Mouse (Mus musculus): Measurements from ENCODE around the gene Pard3b. TPM values are rescaled to one million over a fixed set of nuclear protein-coding genes. Genes with fewer than 3 reads are reported as not detected.

Pard3b gene
- total RNA-seq, 2 experiments from 2014 or later, result 4.6 TPM

DNA sequence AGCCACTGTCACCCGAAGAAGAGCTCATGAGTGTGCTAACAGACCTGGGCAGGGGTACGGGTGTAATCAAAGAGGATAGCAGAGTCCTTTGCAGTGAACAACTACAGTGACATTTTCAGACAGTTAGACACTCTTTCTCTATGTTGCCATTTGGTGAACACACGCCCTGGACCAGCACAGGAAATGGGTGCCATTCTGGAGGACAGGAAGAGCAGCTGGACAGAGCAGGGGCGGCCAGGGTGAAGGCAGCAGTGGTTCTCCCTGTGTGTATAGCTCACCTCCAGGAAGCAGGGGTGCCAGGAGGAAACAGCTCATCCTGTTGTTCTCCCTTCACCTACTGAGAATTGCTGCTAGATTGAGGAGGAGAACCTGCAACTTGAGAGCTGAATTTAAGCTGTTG, 773.4 kb downstream of the Pard3b start:
- DNase-seq (ENCODE audit: extremely low spot score in 1 of 2, low spot score in 2 of 2), result no peak
- intact Hi-C loops (cut with DNase I), result no loop called here

DNA sequence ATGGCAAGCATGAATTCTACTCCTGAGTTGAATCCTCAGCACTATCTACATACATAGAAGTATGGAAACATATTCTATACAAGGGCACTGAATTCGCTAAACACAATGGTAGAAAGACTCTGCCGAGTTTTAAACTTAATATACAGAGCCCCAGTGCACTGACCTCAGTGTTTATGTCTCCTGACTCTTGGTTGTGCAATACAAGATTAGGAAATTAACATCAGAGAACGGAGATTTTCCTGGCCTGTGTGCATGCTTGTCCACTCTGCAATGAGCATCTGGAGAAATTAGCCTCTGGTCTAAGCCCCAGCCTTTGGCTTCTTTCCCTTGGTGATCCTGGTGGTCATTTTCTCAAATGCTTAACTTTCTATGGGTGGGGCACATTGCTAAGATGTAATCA, 774.4 kb downstream of the Pard3b start:
- DNase-seq (ENCODE audit: extremely low spot score in 1 of 2, low spot score in 2 of 2), result no peak
- intact Hi-C loops (cut with DNase I), result no loop called here

DNA sequence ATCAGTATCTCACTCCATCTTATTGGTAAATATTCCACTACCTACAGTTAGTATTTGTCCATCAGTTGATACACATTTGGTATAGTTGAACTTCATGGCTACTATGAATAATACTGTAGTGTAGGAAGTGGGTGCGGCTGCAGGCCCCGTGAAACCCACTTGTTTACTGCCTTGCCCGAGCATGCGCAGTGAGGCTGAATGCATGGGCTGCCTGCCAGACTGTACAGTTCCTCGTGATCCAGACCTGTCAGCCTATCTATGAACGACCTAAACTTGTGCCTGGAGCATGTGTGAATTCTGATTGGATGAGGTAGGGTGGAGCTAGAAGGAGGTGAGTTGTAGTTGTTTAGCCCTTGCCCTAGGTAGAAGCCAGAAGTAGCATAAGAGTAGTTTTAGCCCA, 775.9 kb downstream of the Pard3b start:
- no peak for DNase-seq (ENCODE audit: extremely low spot score in 1 of 2, low spot score in 2 of 2)
- intact Hi-C loops (cut with DNase I), result no loop called here

DNA sequence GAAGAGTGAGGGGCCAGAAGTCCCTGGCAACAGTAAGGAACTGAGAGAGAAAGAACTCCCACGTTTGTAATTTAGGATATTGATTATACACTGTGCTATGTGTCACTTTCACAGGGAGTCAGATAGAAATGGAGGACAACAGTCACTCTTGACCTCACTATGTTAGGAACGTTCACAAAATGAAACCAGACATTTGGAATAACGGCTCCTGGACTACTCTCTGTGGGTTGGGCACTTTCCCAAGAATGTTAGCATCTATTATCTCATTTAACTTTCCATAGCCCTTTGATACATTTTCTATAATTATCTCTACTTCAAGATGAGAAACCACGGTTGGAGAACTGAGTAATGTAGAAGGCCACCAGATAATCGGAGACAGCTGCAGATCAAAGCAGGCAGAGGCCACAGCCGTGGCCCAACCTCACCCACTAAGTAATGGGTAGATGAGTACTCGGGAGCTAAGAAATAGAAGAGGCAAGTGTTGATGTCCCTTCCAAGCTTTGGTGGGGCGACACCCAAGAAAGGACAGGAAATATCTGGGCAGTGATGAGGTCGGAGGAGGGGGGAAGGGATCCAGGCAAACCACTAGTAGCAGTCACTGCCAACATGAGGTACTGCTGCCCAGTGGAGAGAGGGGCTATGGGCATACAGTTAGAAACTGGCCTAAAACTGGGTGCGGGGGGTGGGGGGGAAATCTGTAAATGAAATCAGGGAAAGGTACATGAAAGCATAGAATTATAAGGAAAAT, 778.2 kb downstream of the Pard3b start:
- no peak for DNase-seq (ENCODE audit: extremely low spot score in 1 of 2, low spot score in 2 of 2)
- intact Hi-C loops (cut with DNase I), result no loop called here

DNA sequence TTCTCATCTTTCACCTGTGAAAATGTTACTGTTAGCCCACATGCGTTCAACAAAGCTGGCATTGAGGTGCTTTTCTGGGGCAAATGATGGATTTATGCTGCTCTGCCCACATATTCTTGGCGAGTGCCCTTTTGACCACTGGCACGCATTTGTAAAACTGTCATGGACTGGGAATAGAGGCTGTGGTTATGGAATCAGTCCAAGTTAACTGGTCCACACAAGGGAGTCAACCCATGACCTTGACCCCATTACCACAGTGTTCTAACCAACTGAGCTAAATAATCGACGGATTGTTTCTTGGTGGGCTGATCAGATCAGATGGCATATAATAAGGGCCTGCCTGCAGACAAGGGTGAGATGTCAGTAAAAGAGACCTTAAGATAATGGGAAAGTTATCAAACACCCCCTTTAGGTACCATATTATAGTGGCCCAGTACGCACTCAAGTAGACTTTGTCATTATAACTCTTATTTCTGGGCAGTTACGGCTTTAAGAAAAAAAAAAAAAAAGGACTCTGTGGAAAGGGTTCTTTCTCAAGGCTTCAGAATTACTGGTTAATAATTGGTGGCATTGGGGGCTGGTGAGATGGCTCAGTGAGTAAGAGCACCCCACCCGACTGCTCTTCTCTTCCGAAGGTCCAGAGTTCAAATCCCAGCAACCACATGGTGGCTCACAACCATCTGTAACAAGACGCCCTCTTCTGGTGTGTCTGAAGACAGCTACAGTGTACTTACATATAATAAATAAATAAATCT, 784.4 kb downstream of the Pard3b start:
- DNase-seq (ENCODE audit: extremely low spot score in 1 of 2, low spot score in 2 of 2), result no peak

DNA sequence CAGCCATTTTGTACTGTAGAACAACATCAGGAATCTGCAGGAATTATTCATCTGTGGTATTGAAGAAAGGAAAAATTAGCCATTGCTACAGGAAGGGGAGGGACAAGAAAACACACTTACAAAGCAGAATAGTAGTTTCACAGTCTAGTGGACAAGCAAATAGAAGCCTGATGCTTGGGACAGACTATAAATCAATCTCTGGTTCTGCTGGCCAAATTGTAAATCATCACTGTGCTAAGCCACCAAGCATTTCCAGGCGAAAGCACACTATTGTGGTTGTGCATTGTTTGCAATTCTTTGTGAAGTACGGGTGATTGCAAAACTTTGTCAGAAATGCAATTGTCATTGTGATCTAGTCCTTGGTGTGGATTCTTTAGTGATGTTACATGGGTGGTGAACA, 786.7 kb downstream of the Pard3b start:
- DNase-seq (ENCODE audit: extremely low spot score in 1 of 2, low spot score in 2 of 2), result no peak
- intact Hi-C loops (cut with DNase I), result no loop called here

More for the DNA sequence above, 784.4 kb downstream of the Pard3b start:
- intact Hi-C loops (cut with DNase I), result no loop called here

DNA sequence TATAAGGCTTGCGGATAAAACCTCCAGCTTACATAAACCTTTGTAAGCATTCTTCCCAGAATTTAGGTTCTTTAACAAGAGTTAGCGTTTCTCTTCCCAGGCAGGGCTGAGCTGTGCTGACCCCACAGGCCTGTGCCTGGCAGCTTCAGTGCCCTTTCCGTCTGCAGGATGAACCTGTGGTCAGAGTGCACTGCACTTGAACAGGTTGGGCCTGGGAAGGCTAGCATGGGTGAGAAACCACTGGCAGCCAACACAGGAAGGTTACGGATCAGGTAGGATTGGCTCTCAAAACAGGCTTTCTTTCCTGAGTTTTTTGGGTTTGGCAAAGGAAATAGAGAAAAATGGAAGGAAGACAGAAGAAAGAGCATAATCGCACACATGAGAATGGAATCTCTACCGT, 790.1 kb downstream of the Pard3b start:
- intact Hi-C loops (cut with DNase I), result no loop called here
- no peak for DNase-seq (ENCODE audit: extremely low spot score in 1 of 2, low spot score in 2 of 2)

DNA sequence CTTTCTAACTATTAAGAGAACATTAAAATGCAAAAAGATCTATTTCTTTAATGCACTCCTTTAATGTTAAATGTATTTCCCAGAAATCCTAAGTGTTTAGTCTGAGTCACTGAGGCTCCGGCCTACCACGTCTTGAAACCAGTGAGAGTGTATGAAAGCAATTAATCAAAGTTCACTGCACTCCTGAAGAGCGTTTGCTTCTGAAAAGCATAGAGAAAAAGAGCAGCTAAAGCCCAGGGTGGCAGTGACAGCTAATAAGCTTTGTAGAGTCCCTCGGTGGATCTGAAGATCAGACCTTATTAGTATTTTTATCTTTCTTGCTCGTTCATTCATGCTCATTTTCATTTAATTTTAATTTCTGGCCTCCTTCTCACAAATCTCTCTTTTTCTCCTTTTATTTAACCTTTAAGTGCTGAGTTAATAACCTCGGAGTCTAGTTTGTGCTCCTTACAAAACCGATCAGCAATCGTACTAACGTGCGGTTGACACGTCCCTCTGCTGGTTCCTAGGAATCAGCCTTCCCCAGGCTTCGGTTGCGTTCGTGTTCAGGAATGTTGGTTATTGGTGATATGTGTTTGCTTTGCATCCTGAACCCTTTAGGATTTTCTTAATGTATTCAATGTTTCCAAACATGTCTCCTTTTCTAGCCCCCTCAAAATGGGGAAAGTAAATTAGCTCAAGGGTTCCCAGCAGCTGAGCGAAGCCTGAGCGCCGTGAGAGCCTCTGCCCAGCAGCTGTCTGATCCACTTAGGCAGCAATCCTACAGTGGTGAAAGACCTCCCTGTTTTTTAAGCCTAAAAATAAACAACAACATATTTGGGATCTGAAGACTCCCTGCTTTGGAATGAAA, 790.9 kb downstream of the Pard3b start:
- intact Hi-C loops (cut with DNase I), result no loop called here
- DNase-seq (ENCODE audit: extremely low spot score in 1 of 2, low spot score in 2 of 2), result no peak

DNA sequence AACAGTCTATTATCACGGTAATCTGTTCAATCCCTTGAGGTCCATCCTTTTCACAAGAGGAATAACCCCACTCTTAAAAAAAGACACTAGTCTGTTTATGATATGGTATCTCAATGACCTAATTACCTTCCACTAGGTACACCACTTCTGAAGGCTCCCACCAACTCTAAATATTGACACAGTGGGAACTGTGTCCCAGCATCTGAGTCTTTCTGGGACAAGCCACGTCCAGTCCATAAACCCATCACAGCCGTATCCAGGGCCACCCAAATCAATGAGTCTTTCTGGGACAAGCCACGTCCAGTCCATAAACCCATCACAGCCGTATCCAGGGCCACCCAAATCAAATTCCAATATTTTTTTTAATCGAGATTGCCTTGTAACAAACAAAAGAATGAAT, 792.4 kb downstream of the Pard3b start:
- DNase-seq (ENCODE audit: extremely low spot score in 1 of 2, low spot score in 2 of 2), result no peak
- intact Hi-C loops (cut with DNase I), result no loop called here

DNA sequence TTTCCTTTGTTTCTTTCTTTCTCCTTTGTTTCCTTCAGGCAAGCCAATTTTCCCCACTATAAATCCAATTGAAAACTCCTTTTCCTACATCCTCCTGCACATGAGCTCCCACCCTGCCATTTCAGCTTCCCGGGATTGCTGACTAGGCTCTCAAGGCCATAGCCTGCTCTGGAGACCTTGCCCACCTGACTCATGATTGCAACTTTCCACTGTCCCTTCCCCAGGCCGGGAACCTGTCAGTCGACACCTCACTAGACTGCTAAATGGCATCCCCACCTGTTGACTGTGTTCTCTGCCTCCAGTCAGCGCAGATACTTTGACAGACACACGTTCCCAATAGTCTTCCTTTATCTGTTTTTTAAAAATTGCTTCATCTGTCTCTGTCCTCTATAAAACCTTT, 795.3 kb downstream of the Pard3b start:
- intact Hi-C loops (cut with DNase I), result no loop called here
- DNase-seq (ENCODE audit: extremely low spot score in 1 of 2, low spot score in 2 of 2), result no peak

DNA sequence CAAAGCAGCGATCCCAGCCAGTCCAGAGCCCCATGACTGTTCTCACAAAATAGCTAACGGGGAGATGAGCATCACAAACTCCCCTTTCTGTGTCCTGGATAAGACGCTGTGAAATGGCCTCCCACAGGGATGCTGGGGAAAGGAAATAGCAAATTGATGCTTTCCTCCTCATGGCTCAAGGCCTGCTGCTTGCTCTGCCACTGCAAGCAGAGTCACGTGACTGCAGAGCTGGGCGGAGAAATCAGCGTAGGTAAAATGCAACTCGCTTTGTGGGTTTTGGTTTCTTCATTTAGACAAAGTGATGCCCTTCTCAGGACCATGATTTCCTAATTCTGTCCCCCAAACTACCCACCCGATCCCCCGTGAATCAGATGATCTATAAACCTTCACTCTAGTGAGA, 797.2 kb downstream of the Pard3b start:
- DNase-seq (ENCODE audit: extremely low spot score in 1 of 2, low spot score in 2 of 2), result no peak
- intact Hi-C loops (cut with DNase I), result no loop called here

DNA sequence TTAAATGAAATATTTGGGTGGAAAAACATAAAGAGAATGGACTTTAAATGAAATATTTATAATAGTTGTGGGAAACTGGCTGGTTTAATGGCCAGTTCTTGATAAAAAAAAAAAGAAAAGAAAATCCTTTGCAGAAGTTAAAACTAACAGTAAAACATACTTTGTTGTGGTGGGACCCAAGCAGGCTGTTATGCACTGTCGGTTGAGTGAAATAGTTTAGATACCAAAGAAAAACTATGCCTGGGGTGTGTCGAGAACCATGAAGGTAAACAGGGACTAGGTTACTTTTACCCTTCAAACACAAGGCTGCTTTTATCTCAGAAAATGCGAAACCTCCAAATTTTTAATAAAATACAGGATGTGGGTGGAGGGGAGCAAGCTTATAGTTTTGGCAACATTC, 797.7 kb downstream of the Pard3b start:
- intact Hi-C loops (cut with DNase I), result no loop called here
- DNase-seq (ENCODE audit: extremely low spot score in 1 of 2, low spot score in 2 of 2), result no peak

DNA sequence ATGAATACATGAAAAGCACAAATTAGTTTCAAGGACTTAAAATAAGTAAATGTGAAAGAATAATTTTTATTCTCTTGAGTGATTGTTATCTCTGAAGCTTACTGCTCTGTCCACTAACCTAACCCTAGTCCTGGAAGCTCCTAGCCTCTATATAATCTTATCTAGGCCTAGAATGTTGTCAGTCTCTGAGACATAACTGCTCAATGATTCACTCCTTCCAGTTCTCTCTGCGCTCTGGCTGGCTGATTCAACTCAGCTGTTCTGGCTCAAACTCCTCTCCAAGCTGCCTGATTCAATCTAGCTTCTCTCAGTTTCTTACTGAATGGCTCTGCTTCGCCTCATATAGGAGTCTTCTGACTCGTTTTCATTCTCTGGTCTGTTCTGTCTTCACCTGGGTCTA, 798.9 kb downstream of the Pard3b start:
- DNase-seq (ENCODE audit: extremely low spot score in 1 of 2, low spot score in 2 of 2), result no peak
- intact Hi-C loops (cut with DNase I), result no loop called here

DNA sequence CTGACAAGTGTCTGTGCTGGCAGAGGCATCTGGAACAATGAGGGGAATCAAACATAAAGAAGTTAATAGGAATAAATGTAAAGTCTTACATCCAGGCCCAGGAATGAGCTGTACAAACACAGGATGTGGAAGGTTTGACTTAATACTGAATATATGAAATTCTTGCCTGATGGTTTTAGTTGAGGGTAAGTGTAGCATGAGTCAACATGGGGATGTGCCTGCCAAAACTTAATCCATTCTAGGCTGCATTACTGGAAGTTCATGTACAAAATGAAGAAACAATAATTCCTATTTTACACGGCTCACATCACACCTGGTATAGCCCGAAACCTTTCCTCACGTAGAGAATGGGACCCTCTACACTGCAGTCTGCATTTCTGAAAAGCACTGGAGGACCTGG, 805.8 kb downstream of the Pard3b start:
- no peak for DNase-seq (ENCODE audit: extremely low spot score in 1 of 2, low spot score in 2 of 2)
- intact Hi-C loops (cut with DNase I), result no loop called here

DNA sequence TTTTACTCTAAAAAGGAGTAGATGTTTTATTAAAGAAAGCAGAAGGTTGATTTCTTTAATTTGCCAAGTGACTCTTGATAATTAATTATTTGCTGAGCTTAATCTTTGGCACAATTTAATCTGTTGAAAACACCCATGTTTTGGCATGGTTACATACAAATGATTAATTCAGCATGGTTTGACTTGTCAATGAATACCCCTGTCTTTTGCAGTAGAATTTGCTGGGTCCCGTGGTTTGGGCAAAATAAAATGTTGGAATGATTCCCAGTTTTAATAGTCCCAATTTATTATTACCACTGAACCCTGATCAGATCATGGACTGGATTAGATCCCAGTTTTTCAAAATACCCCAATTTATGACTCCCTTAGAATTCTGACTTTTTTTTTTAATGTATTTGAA, 808.2 kb downstream of the Pard3b start:
- intact Hi-C loops (cut with DNase I), result no loop called here
- no peak for DNase-seq (ENCODE audit: extremely low spot score in 1 of 2, low spot score in 2 of 2)

DNA sequence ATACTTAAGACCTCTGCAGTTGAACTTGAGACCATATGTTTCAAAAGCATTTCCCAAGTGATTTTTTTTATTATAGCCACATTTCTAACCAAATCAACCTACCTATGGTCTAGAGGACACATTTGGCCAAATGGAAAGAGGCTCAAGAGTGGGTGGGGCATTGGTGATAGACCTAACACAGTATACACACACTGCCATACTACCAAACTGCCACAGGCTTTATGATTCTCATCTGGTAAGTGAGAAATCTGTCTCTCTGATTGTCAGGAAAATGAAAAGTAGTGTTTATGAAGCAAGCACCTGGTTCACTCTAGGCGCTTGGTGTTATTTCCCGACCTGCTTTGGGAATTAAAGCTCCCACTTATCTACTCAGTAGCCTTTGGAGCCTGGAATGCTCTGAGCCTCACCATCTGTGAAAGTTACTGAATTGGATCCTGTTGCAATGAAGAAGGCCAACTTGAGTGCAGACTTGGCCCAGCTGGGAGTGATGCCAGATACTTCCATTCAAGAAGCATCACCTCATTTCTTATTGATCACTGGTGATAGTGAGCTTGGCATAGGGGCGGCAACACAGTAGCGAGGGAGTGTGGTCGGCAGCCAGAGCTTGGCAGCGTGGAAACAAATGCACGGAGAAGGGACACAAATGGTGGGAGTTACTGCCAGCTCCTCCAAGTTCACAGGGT, 810.7 kb downstream of the Pard3b start:
- intact Hi-C loops (cut with DNase I), result no loop called here
- DNase-seq (ENCODE audit: extremely low spot score in 1 of 2, low spot score in 2 of 2), result no peak

DNA sequence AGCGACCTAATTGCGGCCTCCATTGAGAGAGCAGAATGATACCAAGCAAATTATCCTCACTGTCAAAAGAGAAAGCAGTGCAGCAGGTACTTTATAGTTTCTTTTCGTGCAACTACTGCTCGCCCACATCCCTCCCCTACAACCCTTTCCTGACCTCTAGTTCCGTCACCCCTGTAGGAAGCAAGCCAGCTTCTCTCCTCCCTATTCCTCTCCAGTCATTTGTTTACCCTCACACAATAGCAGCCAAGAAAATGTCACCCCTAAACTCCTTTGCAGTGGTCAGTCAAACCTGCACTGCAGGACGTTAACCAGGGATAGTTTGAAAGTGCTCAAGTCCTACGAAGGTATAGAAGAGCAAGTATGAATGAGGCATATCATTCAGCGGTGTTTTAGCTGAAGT, 826.9 kb downstream of the Pard3b start:
- intact Hi-C loops (cut with DNase I), result no loop called here
- no peak for DNase-seq (ENCODE audit: extremely low spot score in 1 of 2, low spot score in 2 of 2)

DNA sequence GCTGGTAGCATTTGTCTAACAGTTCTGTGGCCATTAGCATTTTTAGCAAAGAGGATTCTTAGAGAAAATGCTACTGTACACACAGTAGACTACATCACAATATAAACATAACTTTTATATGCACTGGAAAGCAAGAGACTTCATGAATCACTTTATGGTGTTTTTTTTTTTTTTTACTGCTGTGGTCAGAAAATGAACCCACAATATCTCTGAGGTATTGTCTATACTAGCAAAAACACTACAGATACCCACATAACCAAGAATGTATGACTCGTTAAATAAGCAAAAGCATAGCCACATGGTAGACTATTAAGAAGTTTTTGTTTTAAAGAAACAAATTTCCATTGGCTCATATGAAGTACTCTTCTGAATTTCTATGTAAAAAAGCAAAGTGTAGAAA, 827.9 kb downstream of the Pard3b start:
- intact Hi-C loops (cut with DNase I), result no loop called here
- no peak for DNase-seq (ENCODE audit: extremely low spot score in 1 of 2, low spot score in 2 of 2)

DNA sequence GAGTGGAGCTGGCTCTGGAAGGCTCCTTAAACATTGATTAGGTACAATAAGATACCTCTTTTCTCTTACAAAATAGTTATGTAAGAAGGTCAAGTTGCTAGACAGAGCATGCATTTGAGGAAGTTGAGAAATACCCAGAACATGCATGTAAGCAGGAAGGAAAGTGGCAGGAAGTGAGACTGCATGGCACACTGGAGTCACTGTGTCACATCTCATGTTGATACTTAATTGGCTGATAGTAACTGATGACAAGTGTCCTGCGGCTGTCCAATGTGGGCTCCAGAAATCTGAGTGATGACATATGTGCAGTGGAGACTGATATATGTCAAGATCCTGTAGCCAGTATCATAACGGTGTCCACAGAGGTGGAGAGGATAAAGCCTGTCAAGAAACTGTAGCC, 844.4 kb downstream of the Pard3b start:
- intact Hi-C loops (cut with DNase I), result no loop called here
- DNase-seq (ENCODE audit: extremely low spot score in 1 of 2, low spot score in 2 of 2), result no peak

Measured in left cerebral cortex, postnatal 10 days (tissue).